Mouse (Mus musculus) gastrocnemius, postnatal 25 days (tissue): ENCODE measurements at regions not wholly inside any gene's neighbourhood (a gene's known extent, or its start where the extent isn't known, plus 50 kb on each side); places are given as distances from the start of the nearest gene placed in this dataset.

Source experiments
- DNase-seq: peaks from one replicate; pipeline ENCODE4 v3.0.0; 2022

DNA sequence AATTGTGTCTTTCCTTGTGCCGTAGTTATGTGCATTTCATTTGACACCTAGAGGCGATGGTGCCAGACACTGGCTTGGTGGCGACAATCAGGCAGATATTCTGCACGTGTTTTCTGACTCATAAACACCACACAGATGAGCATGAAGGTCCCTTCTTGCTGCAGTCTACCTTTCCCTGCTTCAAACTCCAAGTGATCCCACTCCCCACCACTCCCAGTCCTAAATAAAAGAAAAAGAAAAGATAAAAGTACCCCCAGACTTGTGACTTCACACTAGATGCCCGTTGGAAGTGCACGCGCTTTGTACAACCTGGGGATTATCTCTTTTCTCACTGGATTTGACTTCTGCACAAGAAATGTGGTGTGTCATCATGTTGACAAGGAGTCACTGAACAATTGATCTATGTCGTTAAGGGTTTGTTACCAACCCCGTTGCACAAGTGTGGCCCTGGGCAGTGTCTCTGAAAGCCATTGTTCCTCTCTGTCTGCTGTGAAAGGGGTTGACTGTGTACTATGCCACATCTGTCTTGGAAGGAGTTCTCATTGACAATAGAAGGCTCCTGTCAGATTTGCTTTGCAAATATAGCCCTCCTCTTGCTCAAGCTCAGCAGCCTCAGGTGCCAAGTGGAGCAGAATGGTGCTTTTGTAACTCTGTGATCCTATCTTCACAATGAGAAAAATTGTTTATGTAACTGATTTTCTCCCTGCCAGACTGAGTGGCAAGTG is 140.1 kb downstream of the Ppp4r2 start:
- no peak for DNase-seq

GRCm38 (mm10) chr6:100974716-100975115 is 141.3 kb downstream of the Ppp4r2 start:
- no peak for DNase-seq

DNA sequence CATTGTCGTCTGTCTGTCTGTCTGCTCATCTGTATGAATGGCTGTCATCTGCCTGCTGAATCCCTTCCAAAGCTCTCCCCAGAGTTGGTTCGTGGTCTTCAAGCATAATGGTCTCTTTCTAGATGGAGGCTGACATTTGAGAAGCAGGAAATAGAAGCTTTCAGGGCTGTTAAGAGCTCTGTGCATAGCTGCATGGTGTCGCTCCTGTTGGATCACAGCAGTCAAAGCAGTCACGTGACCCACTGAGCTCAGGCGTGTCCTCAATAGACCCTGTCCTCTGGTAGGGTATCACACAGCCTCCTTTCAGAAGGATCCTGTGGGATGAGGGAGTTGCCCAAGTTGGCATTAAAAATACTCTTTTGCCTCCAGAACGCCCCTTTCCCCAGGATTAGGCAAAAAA is 142.4 kb downstream of the Ppp4r2 start:
- no peak for DNase-seq

GRCm38 (mm10) chr6:100977201-100977691 is 143.8 kb downstream of the Ppp4r2 start:
- no peak for DNase-seq

- DNase-seq, result no peak
These were observed 144.7 kb downstream of the Ppp4r2 start for GRCm38 (mm10) chr6:100978113-100978512.

- no peak for DNase-seq
These were observed 145.5 kb downstream of the Ppp4r2 start for GRCm38 (mm10) chr6:100978727-100979460.

GRCm38 (mm10) chr6:100980156-100980555 is 146.7 kb downstream of the Ppp4r2 start:
- no peak for DNase-seq

- DNase-seq, result no peak
These were observed 151.4 kb downstream of the Ppp4r2 start for GRCm38 (mm10) chr6:100984861-100985260.

GRCm38 (mm10) chr6:100985334-100985937 is 152.0 kb downstream of the Ppp4r2 start:
- DNase-seq, result no peak

DNA sequence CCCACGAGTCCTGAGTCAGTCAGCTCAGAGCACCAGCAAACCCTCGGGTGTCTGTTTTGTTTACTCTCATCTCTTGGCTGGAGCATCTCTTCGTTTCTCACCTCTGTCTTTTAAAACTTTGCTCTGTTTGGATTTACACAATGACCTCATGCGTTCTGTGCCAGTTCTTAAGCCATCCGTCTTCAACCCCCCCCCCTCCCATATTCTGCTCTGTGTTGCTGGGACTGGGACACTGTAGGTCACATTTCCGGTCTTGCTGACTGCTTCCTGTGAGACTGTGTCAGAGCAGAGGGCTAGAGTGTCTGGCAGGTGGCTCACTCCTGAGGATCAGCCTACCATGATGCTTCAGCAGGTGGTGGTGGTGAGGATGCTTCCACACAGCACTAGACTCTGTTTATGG is 155.1 kb downstream of the Ppp4r2 start:
- no peak for DNase-seq

GRCm38 (mm10) chr6:100993421-100993820 is 160.0 kb downstream of the Ppp4r2 start:
- DNase-seq, result no peak

GRCm38 (mm10) chr6:100995874-100996560 is 162.6 kb downstream of the Ppp4r2 start:
- no peak for DNase-seq

GRCm38 (mm10) chr6:100998285-100998684 is 164.9 kb downstream of the Ppp4r2 start:
- no peak for DNase-seq

- DNase-seq, result no peak
These were observed 170.5 kb downstream of the Ppp4r2 start for GRCm38 (mm10) chr6:101003901-101004300.

DNA sequence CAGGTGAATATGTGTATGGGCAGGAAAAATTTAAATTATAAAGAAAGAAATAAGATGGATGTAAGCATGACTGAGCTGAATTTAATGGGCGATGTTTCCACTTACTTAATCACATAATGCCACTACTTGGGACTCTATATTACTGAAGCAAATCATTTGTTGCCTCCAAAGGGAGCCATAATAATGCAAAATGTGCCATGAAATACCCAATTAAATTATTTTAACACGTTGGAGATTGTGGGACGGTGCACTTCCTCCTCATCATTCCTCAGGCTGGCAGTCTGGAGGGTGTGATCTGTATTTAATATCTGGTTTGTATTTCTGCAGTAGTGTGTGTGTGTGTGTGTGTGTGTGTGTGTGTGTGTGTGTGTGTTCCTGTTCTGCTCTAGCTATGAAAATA is 188.2 kb downstream of the Ppp4r2 start:
- no peak for DNase-seq

- DNase-seq, result no peak
These were observed 192.4 kb downstream of the Ppp4r2 start for GRCm38 (mm10) chr6:101025816-101026215.

- DNase-seq, result no peak
These were observed 194.0 kb downstream of the Ppp4r2 start for GRCm38 (mm10) chr6:101027462-101027861.

DNA sequence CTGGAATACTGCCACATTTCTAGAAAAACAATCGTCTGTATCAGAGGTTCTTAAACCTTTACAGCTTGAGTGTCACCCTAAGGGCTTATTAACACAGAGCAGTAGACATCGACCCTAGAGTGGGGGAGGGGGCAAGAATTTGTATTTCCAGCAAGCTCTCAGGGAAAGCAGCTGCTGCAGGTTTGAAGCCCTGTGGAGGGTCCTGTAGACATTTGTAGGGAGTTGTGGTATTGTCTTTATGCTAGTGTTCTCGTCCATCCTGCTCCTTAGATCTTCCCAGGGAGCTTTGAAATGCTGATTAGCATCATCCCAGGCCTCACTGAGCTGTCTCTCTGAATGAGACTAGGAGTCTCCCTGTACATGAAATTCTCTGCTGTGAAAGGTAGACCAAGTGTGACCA is 196.0 kb downstream of the Ppp4r2 start:
- DNase-seq, result no peak

- no peak for DNase-seq
These were observed 197.2 kb downstream of the Ppp4r2 start for GRCm38 (mm10) chr6:101030451-101031125.

GRCm38 (mm10) chr6:101046755-101047154 is 213.3 kb downstream of the Ppp4r2 start:
- DNase-seq, result peak; percentile 54

- DNase-seq, result no peak
These were observed 213.8 kb downstream of the Ppp4r2 start for GRCm38 (mm10) chr6:101047195-101047594.

- no peak for DNase-seq
These were observed 215.0 kb downstream of the Ppp4r2 start for GRCm38 (mm10) chr6:101048431-101048830.
